Mouse (Mus musculus): Measurements from ENCODE around the gene Usp30. TPM values are rescaled to one million over a fixed set of nuclear protein-coding genes. Genes with fewer than 3 reads are reported as not detected.
A peak's percentile ranks its signal among the peaks of the same experiment; 100 is the strongest.

Gene Usp30
- total RNA-seq, 4 experiments from 2014 or later = 9.6 to 13.2 (median 12.0) TPM

- DNase-seq (ENCODE audit: low spot score) = no peak
These were observed 1.3 kb downstream of the Usp30 start for GRCm38 (mm10) chr5:114066601-114067000.

GRCm38 (mm10) chr5:114067543-114067942 lies 2.3 kb downstream of the Usp30 start:
- DNase-seq (ENCODE audit: low spot score) = no peak

- DNase-seq (ENCODE audit: low spot score) = no peak
These were observed 2.7 kb downstream of the Usp30 start for GRCm38 (mm10) chr5:114067982-114068381.

- no peak for DNase-seq (ENCODE audit: low spot score)
These were observed 5.6 kb downstream of the Usp30 start for GRCm38 (mm10) chr5:114070858-114071257.

- DNase-seq (ENCODE audit: low spot score) = no peak
These were observed 7.0 kb downstream of the Usp30 start for GRCm38 (mm10) chr5:114072262-114072661.

GRCm38 (mm10) chr5:114077009-114077408 lies 11.7 kb downstream of the Usp30 start:
- DNase-seq (ENCODE audit: low spot score) = no peak

GRCm38 (mm10) chr5:114085501-114085900 lies 20.2 kb downstream of the Usp30 start:
- no peak for DNase-seq (ENCODE audit: low spot score)

- no peak for DNase-seq (ENCODE audit: low spot score)
These were observed 22.7 kb downstream of the Usp30 start for GRCm38 (mm10) chr5:114087875-114088480.

- DNase-seq (ENCODE audit: low spot score) = no peak
These were observed 25.3 kb downstream of the Usp30 start for GRCm38 (mm10) chr5:114090421-114091013.

- peak; percentile 22 for DNase-seq (ENCODE audit: low spot score)
These were observed 26.0 kb downstream of the Usp30 start, which contains the start of gene Svop for GRCm38 (mm10) chr5:114091057-114091807. Svop (minus strand) TSS chr5:114091570.

GRCm38 (mm10) chr5:114099709-114100389 lies 34.6 kb downstream of the Usp30 start:
- peak; percentile 92 for DNase-seq (ENCODE audit: low spot score)

- DNase-seq (ENCODE audit: low spot score) = no peak
These were observed 35.3 kb downstream of the Usp30 start for GRCm38 (mm10) chr5:114100390-114101099.

GRCm38 (mm10) chr5:114101873-114102272 lies 36.6 kb downstream of the Usp30 start:
- no peak for DNase-seq (ENCODE audit: low spot score)

- no peak for DNase-seq (ENCODE audit: low spot score)
These were observed 37.5 kb downstream of the Usp30 start for GRCm38 (mm10) chr5:114102807-114103206.

GRCm38 (mm10) chr5:114106391-114106935 lies 41.2 kb downstream of the Usp30 start:
- DNase-seq (ENCODE audit: low spot score) = no peak

- no peak for DNase-seq (ENCODE audit: low spot score)
These were observed 48.1 kb downstream of the Usp30 start for GRCm38 (mm10) chr5:114113334-114113733.

- DNase-seq (ENCODE audit: low spot score) = no peak
These were observed 49.8 kb downstream of the Usp30 start for GRCm38 (mm10) chr5:114115030-114115429.

GRCm38 (mm10) chr5:114116586-114116985 lies 51.3 kb downstream of the Usp30 start:
- no peak for DNase-seq (ENCODE audit: low spot score)

- no peak for DNase-seq (ENCODE audit: low spot score)
These were observed 54.5 kb downstream of the Usp30 start for GRCm38 (mm10) chr5:114119806-114120205.

GRCm38 (mm10) chr5:114126008-114126407 lies 60.7 kb downstream of the Usp30 start:
- no peak for DNase-seq (ENCODE audit: low spot score)
